Mouse (Mus musculus) thymus, postnatal 25 days (tissue): ENCODE results near the gene Ylpm1.

Experiments
- DNase-seq: peaks from one replicate; pipeline ENCODE4 v3.0.0; 2022

Gene Ylpm1

DNA sequence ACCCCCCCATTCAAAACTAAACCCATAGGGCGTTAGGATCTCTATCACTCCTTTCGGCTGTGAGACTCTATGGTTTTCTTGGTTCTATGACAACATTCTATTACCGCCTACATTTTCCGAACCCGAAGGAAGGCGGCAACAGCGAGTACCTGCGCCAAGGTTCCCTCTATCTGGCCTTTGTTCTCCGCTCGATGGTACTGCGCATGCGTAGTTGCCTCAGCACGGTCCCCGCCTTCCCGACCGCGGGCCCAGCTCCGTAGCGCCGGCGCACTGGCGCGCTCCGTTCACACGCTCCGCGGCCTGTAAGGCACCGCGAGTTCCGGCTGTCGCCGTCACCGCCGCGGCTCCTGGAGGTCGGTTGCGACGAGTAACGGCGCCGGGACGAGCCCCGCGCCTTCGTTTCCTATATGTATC, at the start of gene Ylpm1:
Ylpm1 (plus strand) TSS at position 239 of the 414 bp plus-strand sequence.
- DNase-seq = peak; percentile 97

DNA sequence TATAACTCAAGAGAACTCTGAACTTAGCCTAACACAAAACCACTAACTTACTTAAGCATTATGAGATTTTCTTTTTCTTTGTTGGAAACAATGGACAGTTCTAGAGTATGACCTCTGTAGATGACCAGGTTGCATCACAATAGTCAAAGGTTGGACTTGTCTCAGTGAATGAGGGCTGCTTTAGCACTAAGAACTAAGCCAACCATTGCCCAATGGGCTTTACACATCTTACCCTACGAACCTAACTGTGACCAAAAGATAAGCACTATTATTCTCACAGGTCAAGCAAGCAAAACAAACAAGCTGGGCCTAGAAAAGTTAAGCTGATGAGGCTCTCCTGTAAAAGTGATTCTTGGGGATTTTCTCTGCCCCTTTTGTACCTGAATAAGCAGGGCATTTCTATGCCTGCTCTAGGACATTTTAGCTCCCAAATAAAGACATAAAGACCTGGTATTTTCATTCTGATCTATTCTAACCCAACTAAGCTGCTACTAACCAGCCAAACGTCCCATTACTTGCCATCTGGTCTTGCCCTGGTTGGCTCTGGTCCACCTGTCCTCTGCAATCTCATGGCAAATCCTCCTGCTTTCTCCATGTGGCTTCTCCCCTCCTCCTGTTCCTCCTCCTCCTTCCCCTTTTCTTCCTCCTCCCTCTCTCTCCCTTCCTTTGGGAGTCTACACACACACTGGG, 48.1 kb upstream of the Ylpm1 start:
- DNase-seq = no peak

GRCm38 (mm10) chr12:84948584-84949285, 47.4 kb upstream of the Ylpm1 start:
- no peak for DNase-seq

DNA sequence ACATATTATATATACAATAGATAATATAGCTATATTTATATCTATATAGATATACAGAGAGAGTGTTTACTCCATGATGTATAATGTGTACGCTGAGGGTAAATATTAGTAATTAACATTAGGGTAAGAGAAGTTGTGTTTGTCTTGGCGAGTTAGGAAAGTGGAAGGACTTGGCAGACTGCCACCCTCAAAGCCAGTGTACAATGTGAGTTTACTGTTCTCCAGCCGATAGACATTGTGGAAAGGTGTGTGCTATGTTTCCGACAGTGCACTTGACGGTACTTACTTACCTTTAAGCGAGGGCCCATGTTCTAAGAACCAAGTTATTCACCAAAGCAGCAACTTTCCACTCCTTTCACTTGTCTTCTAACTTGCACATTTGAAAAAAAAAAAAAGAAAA, 45.4 kb upstream of the Ylpm1 start:
- DNase-seq = no peak

DNA sequence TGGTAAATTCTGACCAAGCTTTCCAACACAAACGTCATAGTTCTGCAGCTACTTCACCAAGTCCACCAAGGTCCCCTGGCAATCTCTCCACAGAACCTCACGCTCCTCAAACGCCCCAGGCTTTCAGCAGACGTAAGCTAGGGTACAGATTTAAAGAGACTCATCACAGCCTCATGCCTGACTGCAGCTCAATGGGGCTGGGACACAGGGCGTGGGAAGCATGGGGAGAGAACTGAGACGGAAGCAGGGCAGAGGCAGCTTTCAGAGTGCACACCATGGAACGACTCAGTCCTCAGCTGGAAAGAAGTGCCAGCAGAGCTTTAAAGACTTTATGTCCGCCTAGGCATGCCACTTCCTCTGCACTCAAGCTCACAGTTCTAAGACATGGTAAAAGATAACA, 44.6 kb upstream of the Ylpm1 start:
- DNase-seq = no peak

DNA sequence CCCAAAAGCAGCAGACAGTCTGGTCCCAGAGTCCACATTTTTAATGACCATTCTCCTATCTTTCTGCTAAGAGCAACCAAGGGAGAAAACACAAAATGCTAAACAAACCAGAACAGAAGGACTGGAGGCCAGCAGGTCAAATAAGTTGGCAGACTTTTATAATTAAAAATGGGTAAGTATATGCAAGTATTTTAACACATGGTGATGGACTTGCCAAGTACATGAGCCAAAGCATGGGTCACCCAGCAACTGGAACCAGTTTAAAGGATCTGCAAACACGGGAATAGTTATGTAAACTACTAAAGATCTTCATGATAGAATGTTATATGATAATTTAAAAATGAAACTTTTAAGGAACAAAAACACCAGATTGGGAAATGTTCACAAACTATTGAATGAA, 43.8 kb upstream of the Ylpm1 start:
- DNase-seq = no peak

- no peak for DNase-seq
Measured at GRCm38 (mm10) chr12:84956317-84956716, 39.8 kb upstream of the Ylpm1 start.

- no peak for DNase-seq
Measured at GRCm38 (mm10) chr12:84958794-84959356, 37.2 kb upstream of the Ylpm1 start.

DNA sequence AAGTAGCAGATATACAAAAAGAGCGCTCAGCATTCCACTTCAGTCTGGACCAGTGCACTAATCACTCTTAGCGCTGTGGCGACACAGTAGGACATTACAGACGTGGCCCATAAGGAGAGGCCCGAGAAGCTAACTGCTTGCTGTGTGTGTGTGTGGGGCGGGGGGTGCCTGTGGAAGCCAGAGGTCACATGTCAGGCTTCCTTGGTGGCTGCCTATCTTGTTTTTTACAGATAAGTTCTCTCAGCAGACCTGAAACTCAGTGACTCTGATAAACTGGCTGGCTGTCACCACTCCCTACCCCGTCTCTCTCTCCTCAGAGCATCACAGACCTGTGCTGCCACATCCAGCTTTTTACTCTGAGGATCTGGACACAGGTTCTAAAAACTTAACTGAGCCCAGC, 33.5 kb upstream of the Ylpm1 start:
- no peak for DNase-seq

DNA sequence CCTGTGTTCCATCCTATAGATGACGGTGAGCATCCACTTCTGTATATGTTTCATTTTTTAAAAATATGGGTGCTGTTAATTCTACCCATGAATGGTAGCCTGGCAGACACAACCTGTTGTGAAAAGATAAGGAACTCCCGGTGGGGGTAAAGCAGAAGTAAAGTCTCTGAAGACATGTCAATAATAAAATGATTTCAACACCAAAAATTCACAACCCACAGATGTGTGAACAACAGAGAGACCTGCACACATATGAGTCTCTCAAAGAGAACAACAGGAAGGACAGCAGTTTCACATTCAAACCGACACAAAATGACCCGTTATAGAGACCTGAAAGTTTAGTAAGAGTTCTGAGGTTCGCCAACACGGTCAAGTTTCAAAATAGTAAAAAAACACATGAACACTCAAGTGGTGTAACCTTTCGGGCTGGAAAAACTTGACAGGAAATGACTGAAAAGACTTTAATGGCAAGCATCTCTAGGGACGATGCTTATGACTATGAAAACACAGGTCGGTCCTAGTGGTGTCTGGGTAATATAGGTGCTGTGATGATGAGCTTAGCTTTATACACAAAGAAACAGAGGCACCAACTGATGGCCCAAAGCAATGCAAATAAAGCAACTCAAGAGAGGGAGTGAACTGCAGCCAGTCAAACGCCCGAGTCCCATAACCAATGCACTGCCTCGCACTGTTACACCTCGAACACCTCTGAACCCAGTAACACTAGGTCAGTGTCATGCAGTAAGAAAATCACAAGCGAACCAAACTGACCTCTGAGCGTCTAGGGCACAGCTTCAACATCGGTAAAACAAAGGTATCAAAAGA, 27.1 kb upstream of the Ylpm1 start:
- no peak for DNase-seq

DNA sequence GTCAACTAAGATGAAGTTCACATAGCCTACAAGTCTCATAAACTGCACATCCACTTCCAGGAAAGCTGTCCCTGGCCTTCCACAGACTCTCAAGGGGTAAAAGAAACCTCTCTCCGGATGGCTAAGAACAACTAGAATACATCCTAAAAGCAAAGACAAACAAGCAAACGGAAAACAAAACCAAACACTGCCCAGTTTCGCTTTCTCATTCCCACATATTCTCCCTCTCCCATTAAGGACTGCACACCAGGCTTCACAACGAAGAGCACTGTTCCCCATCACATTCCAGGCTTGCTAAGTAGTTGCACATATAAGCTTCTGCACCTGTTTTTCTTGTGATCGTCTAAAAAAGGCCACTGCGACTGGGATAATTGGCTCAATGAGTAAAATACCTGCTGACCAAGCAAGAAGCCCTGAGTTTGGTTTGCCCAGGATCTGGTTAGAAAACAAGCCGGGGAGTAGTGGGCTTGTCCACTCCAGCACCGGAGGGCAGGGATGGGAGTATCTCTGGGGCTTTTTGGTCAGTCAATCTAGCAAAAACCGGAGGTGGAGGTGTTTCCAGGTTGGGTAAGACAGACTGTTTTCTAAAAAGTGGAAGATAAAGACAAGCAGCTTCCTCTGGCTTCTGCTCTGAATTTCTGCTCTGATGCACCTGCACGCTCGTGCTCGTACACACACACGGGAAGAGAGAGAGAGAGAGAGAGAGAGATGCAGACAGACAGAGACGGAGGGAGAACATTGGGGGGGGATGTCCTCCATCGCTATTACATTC, 26.3 kb upstream of the Ylpm1 start:
- peak; percentile 2 for DNase-seq

- DNase-seq = peak; percentile 87
Measured at GRCm38 (mm10) chr12:84970428-84971096, 25.6 kb upstream of the Ylpm1 start, which contains the start of the genes Fcf1 and Arel1. Fcf1 (plus strand) TSS chr12:84970897. Arel1 (minus strand) TSS chr12:84970900.

DNA sequence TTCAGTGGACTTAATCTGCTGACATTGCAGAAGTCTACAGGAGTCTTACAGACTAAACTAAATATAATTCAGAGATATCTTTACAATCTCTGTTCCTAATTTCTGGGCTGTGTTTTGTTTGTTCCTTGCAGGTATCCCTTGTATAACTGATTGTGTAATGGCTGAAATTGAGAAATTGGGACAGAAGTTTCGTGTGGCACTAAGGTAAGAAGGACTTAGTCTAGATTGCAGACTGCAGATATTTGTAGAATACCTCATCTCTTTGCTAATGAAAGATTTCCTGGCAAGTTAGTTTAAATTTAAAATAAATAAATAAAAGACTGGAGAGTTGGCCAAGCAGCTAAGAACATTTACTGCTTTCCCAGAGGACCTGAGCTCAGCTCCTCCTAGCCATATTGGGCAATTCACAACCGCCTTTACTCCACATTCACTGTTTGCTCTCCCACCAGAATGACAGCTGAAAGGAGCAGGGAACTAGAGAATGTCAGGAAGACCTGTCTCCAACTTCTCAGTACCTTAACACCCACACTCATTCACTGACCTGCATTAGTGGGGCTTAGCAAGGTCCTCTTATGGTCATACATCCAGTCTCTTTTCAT, 16.8 kb upstream of the Ylpm1 start:
- no peak for DNase-seq

DNA sequence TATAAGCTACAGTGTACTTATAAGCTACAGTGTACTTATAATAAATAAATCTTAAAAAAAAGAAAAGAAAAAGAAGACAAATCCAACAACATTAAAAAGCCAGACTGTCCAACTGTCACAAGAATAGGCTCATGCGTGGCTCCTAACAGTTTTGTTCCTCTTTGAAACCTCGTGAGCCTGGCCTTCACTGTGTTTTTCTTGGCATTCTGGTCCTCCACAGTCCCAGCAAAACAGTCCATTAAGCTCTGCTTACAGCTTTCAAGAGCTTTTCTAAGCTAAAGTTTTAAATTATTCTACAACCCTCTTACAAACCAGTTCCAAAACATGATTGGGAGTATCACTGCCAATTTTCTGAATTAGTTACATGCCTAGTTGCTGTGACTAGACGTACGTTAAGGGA, 6.7 kb upstream of the Ylpm1 start:
- DNase-seq = no peak

- no peak for DNase-seq
Measured at GRCm38 (mm10) chr12:84995112-84995761, 884 bp upstream of the Ylpm1 start.

DNA sequence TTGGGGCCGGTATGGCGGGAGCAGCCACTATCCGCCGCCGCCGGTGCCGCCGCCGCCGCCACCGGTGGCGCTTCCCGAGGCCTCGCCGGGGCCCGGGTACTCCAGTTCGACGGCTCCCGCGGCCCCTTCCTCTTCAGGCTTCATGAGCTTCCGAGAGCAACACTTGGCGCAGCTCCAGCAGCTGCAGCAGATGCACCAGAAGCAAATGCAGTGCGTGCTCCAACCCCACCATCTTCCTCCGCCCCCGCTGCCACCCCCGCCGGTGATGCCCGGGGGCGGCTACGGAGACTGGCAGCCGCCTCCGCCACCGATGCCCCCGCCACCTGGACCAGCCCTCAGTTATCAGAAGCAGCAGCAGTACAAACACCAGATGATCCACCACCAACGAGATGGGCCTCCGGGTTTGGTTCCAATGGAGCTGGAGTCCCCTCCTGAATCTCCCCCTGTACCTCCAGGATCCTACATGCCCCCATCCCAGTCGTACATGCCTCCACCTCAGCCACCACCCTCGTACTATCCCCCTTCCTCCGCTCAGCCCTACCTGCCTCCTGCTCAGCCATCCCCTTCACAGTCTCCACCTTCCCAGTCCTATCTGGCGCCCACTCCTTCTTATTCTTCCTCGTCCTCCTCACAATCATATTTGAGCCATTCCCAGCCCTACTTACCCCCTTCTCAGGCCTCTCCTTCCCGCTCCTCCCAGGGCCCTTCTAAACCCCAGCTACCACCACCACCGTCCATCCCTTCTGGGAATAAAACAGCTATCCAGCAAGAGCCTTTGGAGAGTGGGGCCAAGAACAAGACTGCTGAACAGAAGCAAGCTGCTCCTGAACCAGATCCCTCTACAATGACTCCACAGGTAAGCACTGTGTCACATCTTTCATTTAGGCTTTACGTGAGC, 629 bp downstream of the Ylpm1 start:
- no peak for DNase-seq

DNA sequence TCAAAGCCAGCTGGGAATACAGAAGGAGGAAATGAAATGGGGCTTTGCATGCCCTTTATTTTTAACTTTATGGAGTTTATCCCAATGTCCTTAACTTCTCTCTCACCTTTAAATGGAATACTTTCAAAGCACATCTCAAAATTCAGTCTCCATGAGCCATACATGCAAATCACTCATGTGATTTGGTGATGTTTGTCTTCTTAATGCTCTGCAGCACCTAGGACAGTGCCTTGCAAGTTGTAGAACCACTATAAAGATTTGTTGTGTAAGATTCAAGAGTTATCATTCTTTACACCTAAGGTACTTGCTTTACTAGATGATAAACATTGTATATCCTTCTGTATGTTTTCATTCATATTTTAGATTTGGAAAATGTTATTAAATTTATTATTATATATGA, 2.9 kb downstream of the Ylpm1 start:
- no peak for DNase-seq

DNA sequence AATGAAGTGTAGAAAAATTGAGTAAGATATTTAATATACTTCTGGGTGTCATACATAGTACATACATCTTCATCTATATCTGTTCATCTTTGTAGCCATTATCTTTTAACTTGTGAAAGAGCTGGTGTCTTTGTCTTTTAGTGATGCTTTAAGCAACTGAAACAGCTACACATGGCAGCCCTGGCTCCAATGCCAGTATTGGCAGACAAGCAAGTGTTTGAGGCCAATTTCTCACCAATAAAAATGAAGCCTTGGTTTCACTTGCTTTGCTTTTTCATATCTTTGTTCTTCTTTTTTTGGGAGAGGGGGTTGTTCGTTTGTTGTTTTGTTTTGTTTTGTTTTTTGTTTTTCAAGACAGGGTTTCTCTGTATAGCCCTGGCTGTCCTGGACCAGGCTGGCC, 10.1 kb downstream of the Ylpm1 start:
- no peak for DNase-seq

DNA sequence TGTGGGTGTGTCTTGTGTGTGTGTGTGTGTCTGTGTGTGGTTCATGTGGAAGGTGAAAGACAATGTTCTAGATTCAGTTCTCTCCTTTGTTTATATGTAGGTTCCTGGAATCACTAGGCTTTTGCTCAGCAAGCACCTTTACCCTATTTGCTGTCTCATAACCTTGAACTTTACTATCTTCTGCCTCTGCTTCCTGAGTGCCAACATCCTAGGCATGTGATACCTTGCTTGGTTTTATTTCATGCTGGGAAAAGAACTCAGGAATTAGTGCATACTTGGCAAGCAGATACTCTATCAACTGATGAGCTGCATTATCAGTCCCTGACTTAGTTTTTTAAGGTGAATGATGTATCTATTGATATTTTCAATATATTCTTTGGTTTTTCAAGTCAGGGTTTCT, 10.9 kb downstream of the Ylpm1 start:
- no peak for DNase-seq

DNA sequence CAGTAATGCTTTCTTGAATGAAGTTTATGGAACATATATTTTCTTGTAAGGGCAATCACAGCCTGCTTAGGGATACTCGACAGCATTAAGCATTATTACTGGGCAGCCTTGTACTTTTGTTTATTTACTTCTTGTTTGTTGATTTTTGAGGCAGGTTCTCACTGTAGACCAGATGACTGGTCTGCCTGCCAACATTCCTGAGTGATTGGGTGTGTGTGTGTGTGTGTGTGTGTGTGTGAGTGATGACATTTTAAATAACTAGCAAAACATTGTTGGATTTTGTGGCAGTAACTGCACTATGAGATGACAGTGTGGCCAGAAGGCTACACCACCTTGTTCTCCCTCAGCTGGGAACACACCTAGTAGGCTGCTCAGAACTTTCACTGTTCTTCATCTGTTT, 13.7 kb downstream of the Ylpm1 start:
- DNase-seq = no peak
